Mouse (Mus musculus) C2C12 (cell line): ENCODE results near the gene Bmp6.

Experiments used
- CEBPB ChIP-seq: IDR thresholded peaks from one replicate; pipeline ENCODE4 v1.6.1; 2011; ENCODE audit warnings: low read depth, mild to moderate bottlenecking, control low read depth, moderate library complexity
- CTCF ChIP-seq: IDR thresholded peaks from one replicate; pipeline ENCODE4 v1.5.1; 2011; ENCODE audit not compliant: control insufficient read depth, insufficient read depth, insufficient read length
- MYOD1 ChIP-seq: IDR thresholded peaks from one replicate; pipeline ENCODE4 v1.6.1; 2011; ENCODE audit warnings: low read depth; ENCODE audit not compliant: control insufficient read depth, insufficient read length
- USF1 ChIP-seq: IDR thresholded peaks from one replicate; pipeline ENCODE4 v1.6.1; 2011; ENCODE audit warnings: low read depth, mild to moderate bottlenecking, control low read depth, moderate library complexity

DNA sequence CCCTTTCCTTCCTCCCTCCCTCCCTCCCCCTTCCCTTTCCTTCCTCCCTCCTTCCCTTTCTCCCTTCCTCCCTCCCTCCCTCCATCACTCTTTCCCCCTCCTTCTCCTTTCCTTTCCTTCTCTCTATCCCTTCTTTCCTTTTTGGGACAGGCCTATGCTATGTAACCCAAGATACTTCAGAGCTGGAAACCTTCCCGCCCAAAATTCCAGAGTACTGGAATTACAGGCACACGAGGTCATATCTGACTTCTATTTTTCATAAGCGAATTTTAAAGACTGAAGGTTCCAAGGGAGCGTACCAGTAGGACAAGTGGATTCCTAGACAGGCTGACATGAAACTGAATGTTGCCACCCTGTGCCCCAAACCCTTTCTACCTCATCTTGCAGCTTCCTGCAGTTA, 4.1 kb downstream of the Bmp6 start:
- TF ChIP-seq MYOD1 (no peak), CTCF (no peak), CEBPB (no peak), USF1 (no peak)
